Mouse (Mus musculus) lung, postnatal 10 days (tissue): ENCODE measurements around the gene A630010A05Rik.
"Not testable (repeated sequence)": the region's sequence is repeated elsewhere in the genome, so short reads cannot be mapped to it uniquely, and the experiment has no call there.

Experiments used
- DNase-seq: peaks from one replicate; pipeline ENCODE4 v3.0.0; 2021

Gene A630010A05Rik

GRCm38 (mm10) chr16:14562017-14562416 is at the start of gene A630010A05Rik:
TSS of gene A630010A05Rik (plus strand) at chr16:14562317.
- DNase-seq, result no peak

- DNase-seq, result no peak
These were observed 26.4 kb upstream of the A630010A05Rik start for GRCm38 (mm10) chr16:14535766-14536165.

DNA sequence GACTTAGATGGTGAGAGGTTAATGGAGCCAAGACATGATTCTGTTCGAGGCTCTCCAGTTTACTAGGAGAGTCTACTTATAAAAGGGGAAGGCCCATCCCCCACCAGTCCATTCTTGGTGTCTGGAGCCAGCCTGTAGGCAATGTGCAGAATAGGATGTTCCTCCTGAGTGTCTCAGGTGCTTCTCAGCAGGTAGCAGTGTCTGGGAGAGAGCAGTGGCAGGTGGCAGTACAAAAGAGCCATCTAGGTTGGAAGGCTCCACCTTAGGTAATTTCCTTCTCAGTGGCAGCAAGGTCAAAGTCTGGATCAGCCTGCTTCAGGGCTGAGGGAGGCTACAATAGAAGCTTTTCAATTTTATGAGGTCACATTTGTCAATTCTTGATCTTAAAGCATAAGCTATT is 4.9 kb upstream of the A630010A05Rik start:
- not testable (repeated sequence) for DNase-seq
